Mouse (Mus musculus) hindbrain, embryonic 12.5 days (tissue): ENCODE measurements around the gene Crybb3. TPM values are rescaled to one million over a fixed set of nuclear protein-coding genes. Genes with fewer than 3 reads are reported as not detected.
A peak's percentile ranks its signal among the peaks of the same experiment; 100 is the strongest.

Experiments
- ATAC-seq: fragments of 200-750 bp; cut with Nextera tagmentation; 2 replicates; pipeline ENCODE4 v1.8.0; 2017; ENCODE audit warnings: moderate TSS enrichment; ENCODE audit not compliant: low FRiP score
- H3K27ac ChIP-seq: fragments of 300-500 bp; sonication (generic); 2 replicates; pipeline ENCODE4 v1.5.1; 2016; ENCODE audit warnings: mild to moderate bottlenecking
- H3K27me3 ChIP-seq: fragments of 300-500 bp; sonication (generic); 2 replicates; pipeline ENCODE4 v1.6.1; 2016; ENCODE audit warnings: mild to moderate bottlenecking
- H3K36me3 ChIP-seq: fragments of 300-500 bp; sonication (generic); 2 replicates; pipeline ENCODE4 v1.6.1; 2016; ENCODE audit warnings: mild to moderate bottlenecking
- H3K4me1 ChIP-seq: fragments of 300-500 bp; sonication (generic); 2 replicates; pipeline ENCODE4 v1.6.1; 2016
- H3K4me2 ChIP-seq: fragments of 300-500 bp; sonication (generic); replicated peaks from 2 replicates; pipeline ENCODE4 v1.6.1; 2016; ENCODE audit warnings: mild to moderate bottlenecking
- H3K4me3 ChIP-seq: fragments of 300-500 bp; sonication (generic); 2 replicates; pipeline ENCODE4 v1.5.1; 2016; ENCODE audit warnings: mild to moderate bottlenecking
- H3K9ac ChIP-seq: fragments of 300-500 bp; sonication (generic); 2 replicates; pipeline ENCODE4 v1.6.1; 2016; ENCODE audit warnings: mild to moderate bottlenecking, moderate library complexity
- H3K9me3 ChIP-seq: fragments of 300-500 bp; sonication (generic); replicated peaks from 2 replicates; pipeline ENCODE4 v1.6.1; 2016; ENCODE audit warnings: mild to moderate bottlenecking
- WGBS: fragments of 180-500 bp; shearing (Covaris S2); methylation state at CpG from one replicate; pipeline ENCODE4 v1.1.7; 2016; 5-methylcytosine and 5-hydroxymethylcytosine counted together
- polyA plus RNA-seq: library from polyadenylated mRNA; unstranded; fragments of >200 nt; fragmentation: Nextera tagmentation; extraction: Ambion mirVana; gene quantifications from 2 replicates; pipeline ENCODE4 v1.2.1, GENCODE M21; 2016

The Crybb3 gene
- polyA plus RNA-seq, 1 experiment from 2014 or later, result 0.74 TPM

- Histone ChIP-seq H3K4me1 (peaks cover 25% of the 10 kb centered on the region), H3K36me3 (no peaks in the 10 kb centered on the region), H3K4me2 (no peak overlapping the region), H3K9me3 (no peaks in the 10 kb centered on the region), H3K27ac (peak overlapping the region; percentile 67), H3K4me3 (no peak overlapping the region), H3K9ac (no peak overlapping the region), H3K27me3 (no peaks in the 10 kb centered on the region)
- ATAC-seq, result no peak
- WGBS, result 82% methylated on average over 6 of the region's 6 CpGs
Measured at GRCm38 (mm10) chr5:113040776-113041175, 40.6 kb downstream of the Crybb3 start.

GRCm38 (mm10) chr5:113038601-113039000 lies 42.8 kb downstream of the Crybb3 start:
- H3K36me3 ChIP-seq, result no peaks in the 10 kb centered on the region
- no peaks in the 10 kb centered on the region for H3K9me3 ChIP-seq
- H3K27me3 ChIP-seq, result no peaks in the 10 kb centered on the region
- WGBS, result 77% methylated on average over 6 of the region's 6 CpGs
- H3K9ac ChIP-seq, result no peak overlapping the region
- H3K4me2 ChIP-seq, result no peak overlapping the region
- H3K4me1 ChIP-seq, result peaks cover 34% of the 10 kb centered on the region
- H3K4me3 ChIP-seq, result no peak overlapping the region
- ATAC-seq, result no peak
- H3K27ac ChIP-seq, result no peak overlapping the region

- no peaks in the 10 kb centered on the region for H3K36me3 ChIP-seq
- peaks cover 20% of the 10 kb centered on the region for H3K4me1 ChIP-seq
- no peak overlapping the region for H3K4me3 ChIP-seq
- H3K9ac ChIP-seq, result no peak overlapping the region
- no peaks in the 10 kb centered on the region for H3K9me3 ChIP-seq
- H3K4me2 ChIP-seq, result no peak overlapping the region
- WGBS, result 62% methylated on average over 10 of the region's 10 CpGs
- no peak for ATAC-seq
- H3K27ac ChIP-seq, result no peak overlapping the region
- no peaks in the 10 kb centered on the region for H3K27me3 ChIP-seq
Measured at GRCm38 (mm10) chr5:113035094-113036047, 46.0 kb downstream of the Crybb3 start.

GRCm38 (mm10) chr5:113031201-113031754 lies 50.1 kb downstream of the Crybb3 start:
- Histone ChIP-seq H3K9ac (no peak overlapping the region), H3K36me3 (no peaks in the 10 kb centered on the region), H3K4me3 (no peak overlapping the region), H3K27me3 (peaks cover 3% of the 10 kb centered on the region), H3K9me3 (no peaks in the 10 kb centered on the region), H3K27ac (0 out of 2 replicates have a peak overlapping the region, but pooled peaks have one; percentile 9), H3K4me1 (peaks cover 20% of the 10 kb centered on the region), H3K4me2 (no peak overlapping the region)
- WGBS, result 43% methylated on average over 15 of the region's 15 CpGs
- ATAC-seq, result no peak

DNA sequence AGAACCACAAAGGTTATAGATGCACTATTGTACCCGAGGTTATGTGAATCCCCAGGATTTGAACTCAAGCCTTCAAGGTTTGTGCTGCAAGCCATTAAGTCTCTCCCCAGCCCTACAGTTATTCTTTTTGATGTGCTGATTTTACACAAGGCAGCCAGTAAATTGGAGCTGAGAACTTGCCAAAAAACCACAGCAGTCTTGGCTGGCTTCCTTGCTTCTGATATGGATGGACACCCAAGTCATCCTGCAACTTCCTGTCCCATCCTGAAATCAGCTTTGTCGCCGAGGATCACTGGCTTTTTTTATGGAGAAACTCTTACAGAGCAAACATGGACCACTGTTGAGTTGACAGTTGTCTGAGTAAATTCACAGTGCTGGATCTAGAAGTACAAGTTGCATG lies 51.3 kb downstream of the Crybb3 start:
- ATAC-seq, result no peak
- peaks cover 3% of the 10 kb centered on the region for H3K27me3 ChIP-seq
- H3K4me2 ChIP-seq, result no peak overlapping the region
- no peaks in the 10 kb centered on the region for H3K9me3 ChIP-seq
- WGBS, result 70% methylated on average over 3 of the region's 3 CpGs
- H3K9ac ChIP-seq, result no peak overlapping the region
- peaks cover 14% of the 10 kb centered on the region for H3K4me1 ChIP-seq
- H3K36me3 ChIP-seq, result no peaks in the 10 kb centered on the region
- no peak overlapping the region for H3K4me3 ChIP-seq
- H3K27ac ChIP-seq, result no peak overlapping the region

- 80% methylated on average over 5 of the region's 5 CpGs for WGBS
- no peak overlapping the region for H3K9ac ChIP-seq
- H3K4me2 ChIP-seq, result no peak overlapping the region
- H3K27ac ChIP-seq, result no peak overlapping the region
- H3K4me3 ChIP-seq, result no peak overlapping the region
- ATAC-seq, result no peak
- H3K27me3 ChIP-seq, result peaks cover 3% of the 10 kb centered on the region
- peaks cover 23% of the 10 kb centered on the region for H3K4me1 ChIP-seq
- H3K36me3 ChIP-seq, result no peaks in the 10 kb centered on the region
- no peaks in the 10 kb centered on the region for H3K9me3 ChIP-seq
Measured at GRCm38 (mm10) chr5:113026706-113027105, 54.7 kb downstream of the Crybb3 start.

Other genes starting within 250 kb of the Crybb3 start
- 1.0 and 2.0 TPM in 2 replicates for gene Myo18b, start 185.2 kb downstream of the Crybb3 start, polyA plus RNA-seq
- gene Grk3, start 65.8 kb downstream of the Crybb3 start, polyA plus RNA-seq, result 10.9 and 11.8 TPM in 2 replicates
- gene Crybb2, start 11.5 kb downstream of the Crybb3 start, polyA plus RNA-seq, result not detected in 2 replicates
- 3.6 and 4.5 TPM in 2 replicates for gene 2900026A02Rik, start 139.7 kb upstream of the Crybb3 start, polyA plus RNA-seq
- gene Tmem211, start 145.3 kb upstream of the Crybb3 start, polyA plus RNA-seq, result 0.15 TPM in 1 of 2 replicates, not detected in the other
- gene Sgsm1, start 229.2 kb upstream of the Crybb3 start, polyA plus RNA-seq, result 11.6 and 14.3 TPM in 2 replicates